Mouse (Mus musculus) liver, embryonic 14.5 days (tissue): ENCODE results near the gene Thumpd2. TPM values are rescaled to one million over a fixed set of nuclear protein-coding genes. Genes with fewer than 3 reads are reported as not detected.

Source experiments
- ATAC-seq: fragments of 200-750 bp; cut with Nextera tagmentation; 2 replicates; pipeline ENCODE4 v1.8.0; 2017; ENCODE audit warnings: moderate number of reproducible peaks, mild to moderate bottlenecking, moderate library complexity; ENCODE audit not compliant: insufficient read depth
- DNase-seq, 3 experiments: peaks; one replicate each; pipeline ENCODE4 v3.0.0-alpha.2; 2012 to 2013; ENCODE audit warnings: low read depth in 3 of 3, low spot score in 3 of 3
- H3K27ac ChIP-seq: fragments of 300-500 bp; sonication (generic); 2 replicates; pipeline ENCODE4 v1.5.1; 2014; ENCODE audit warnings: moderate library complexity, mild to moderate bottlenecking, control low read depth, inconsistent platforms
- H3K27me3 ChIP-seq: fragments of 300-500 bp; sonication (generic); 2 replicates; pipeline ENCODE4 v1.6.1; 2014; ENCODE audit warnings: mild to moderate bottlenecking, low read length, moderate library complexity; ENCODE audit not compliant: control insufficient read depth, insufficient read depth
- H3K36me3 ChIP-seq: fragments of 300-500 bp; sonication (generic); replicated peaks from 2 replicates; pipeline ENCODE4 v1.6.1; 2014; ENCODE audit warnings: low read depth; ENCODE audit not compliant: control insufficient read depth, insufficient read depth
- H3K4me1 ChIP-seq, 2 experiments: fragments of 200-500 bp in 1 of 2; fragments of 300-500 bp in 1 of 2; sonication (generic) in 1 of 2; replicated peaks; 2 replicates each; pipeline ENCODE4 v1.6.1; 2012 to 2014; ENCODE audit warnings: antibody characterized with exemption in 1 of 2, inconsistent platforms in 1 of 2, low read length in 1 of 2; ENCODE audit not compliant: control insufficient read depth in 2 of 2, insufficient read depth in 2 of 2
- H3K4me2 ChIP-seq: fragments of 300-500 bp; sonication (generic); 2 replicates; pipeline ENCODE4 v1.6.1; 2014; ENCODE audit warnings: low read depth, mild to moderate bottlenecking, control low read depth, moderate library complexity
- H3K4me3 ChIP-seq, 2 experiments: fragments of 200-500 bp in 1 of 2; fragments of 300-500 bp in 1 of 2; sonication (generic) in 1 of 2; 2 replicates each; pipeline ENCODE4 v1.5.1; 2012 to 2014; ENCODE audit warnings: low read depth in 2 of 2, low read length in 2 of 2, mild to moderate bottlenecking in 2 of 2, control low read depth in 1 of 2, inconsistent platforms in 1 of 2, moderate library complexity in 1 of 2; ENCODE audit not compliant: insufficient read depth in 1 of 2
- H3K9ac ChIP-seq: fragments of 300-500 bp; sonication (generic); replicated peaks from 2 replicates; pipeline ENCODE4 v1.6.1; 2014; ENCODE audit warnings: mild to moderate bottlenecking, control low read depth, moderate library complexity
- H3K9me3 ChIP-seq: fragments of 300-500 bp; sonication (generic); 2 replicates; pipeline ENCODE4 v1.6.1; 2016; ENCODE audit warnings: low read length, mixed read lengths; ENCODE audit not compliant: control insufficient read depth
- CTCF ChIP-seq: IDR thresholded peaks from 2 replicates; pipeline ENCODE4 v1.5.1; 2016; ENCODE audit warnings: antibody characterized with exemption, low read depth, control low read depth
- EP300 ChIP-seq: IDR thresholded peaks from 2 replicates; pipeline ENCODE4 v1.6.1; 2016; ENCODE audit warnings: antibody characterized with exemption, low read depth
- WGBS: fragments of 180-500 bp; shearing (Covaris S2); extraction: QIAGEN DNeasy Blood & Tissue Kit; methylation state at CpG from one replicate; pipeline ENCODE4 v1.1.7; 2014; ENCODE audit not compliant: insufficient replicate concordance; 5-methylcytosine and 5-hydroxymethylcytosine counted together
- polyA plus RNA-seq, 2 experiments: library from polyadenylated mRNA; depleted of rRNA in 1 of 2; stranded (reverse) in 1 of 2; unstranded in 1 of 2; fragments of >200 nt; fragmentation: Nextera tagmentation in 1 of 2; extraction: Ambion mirVana in 1 of 2; gene quantifications; 2 replicates each; pipeline versions ENCODE4 v1.2.1 to v1.2.3; 2012 to 2014

Thumpd2 gene
- polyA plus RNA-seq, 2 experiments, result 3.0 to 6.0 TPM

- H3K27me3 ChIP-seq, result no peaks in the 10 kb centered on the region
- no peak overlapping the region; the same call in 1 of the 2 replicates for H3K9ac ChIP-seq
- peak; percentile 60 for TF ChIP-seq EP300
- no peak for TF ChIP-seq CTCF
- H3K4me3 ChIP-seq, result no peak overlapping the region
- 22% methylated on average over 6 of the region's 6 CpGs for WGBS
- H3K27ac ChIP-seq, result peak overlapping the region; percentile 29
- H3K36me3 ChIP-seq, result no peaks in the 10 kb centered on the region; the same call in 1 of the 2 replicates
- no peaks in the 10 kb centered on the region for H3K9me3 ChIP-seq
- DNase-seq (peak in 1 of 3 experiments; percentile 44), ATAC-seq (peak; percentile 55)
- H3K4me2 ChIP-seq, result peak overlapping the region; percentile 24
- peaks cover 19 to 20% of the 10 kb centered on the region in 2 experiments for H3K4me1 ChIP-seq
Measured at GRCm38 (mm10) chr17:81062349-81062871, 2.5 kb downstream of the Thumpd2 start.

GRCm38 (mm10) chr17:81056796-81057381 lies 8.0 kb downstream of the Thumpd2 start:
- no peak overlapping the region for H3K4me2 ChIP-seq
- H3K9ac ChIP-seq, result no peak overlapping the region
- TF ChIP-seq EP300, result no peak
- no peak for TF ChIP-seq CTCF
- ATAC-seq, result no peak
- no peaks in the 10 kb centered on the region for H3K9me3 ChIP-seq
- WGBS, result 80% methylated on average over 8 of the region's 8 CpGs
- H3K4me3 ChIP-seq, result no peak overlapping the region
- H3K27me3 ChIP-seq, result no peaks in the 10 kb centered on the region
- peaks cover 13% of the 10 kb centered on the region for H3K36me3 ChIP-seq
- no peak for DNase-seq
- H3K27ac ChIP-seq, result no peak overlapping the region
- peaks cover 0 to 11% of the 10 kb centered on the region in 2 experiments; a peak in 3 of 4 replicates for H3K4me1 ChIP-seq

GRCm38 (mm10) chr17:81056035-81056434 lies 8.8 kb downstream of the Thumpd2 start:
- WGBS, result 58% methylated on average over 3 of the region's 3 CpGs
- H3K9me3 ChIP-seq, result no peaks in the 10 kb centered on the region
- DNase-seq (no peak), ATAC-seq (no peak)
- TF ChIP-seq CTCF (no peak), EP300 (no peak)
- peaks cover 0 to 10% of the 10 kb centered on the region in 2 experiments; a peak in 2 of 4 replicates for H3K4me1 ChIP-seq
- no peak overlapping the region for H3K9ac ChIP-seq
- H3K4me3 ChIP-seq, result no peak overlapping the region
- H3K27ac ChIP-seq, result no peak overlapping the region
- no peaks in the 10 kb centered on the region for H3K27me3 ChIP-seq
- H3K36me3 ChIP-seq, result peaks cover 15% of the 10 kb centered on the region
- H3K4me2 ChIP-seq, result no peak overlapping the region

GRCm38 (mm10) chr17:81055522-81055921 lies 9.4 kb downstream of the Thumpd2 start:
- DNase-seq, result no peak
- no peak overlapping the region for H3K4me3 ChIP-seq
- ATAC-seq, result no peak
- TF ChIP-seq EP300 (no peak), CTCF (no peak)
- H3K4me2 ChIP-seq, result no peak overlapping the region
- H3K4me1 ChIP-seq, result peaks cover 0 to 10% of the 10 kb centered on the region in 2 experiments; a peak in 2 of 4 replicates
- peaks cover 15% of the 10 kb centered on the region for H3K36me3 ChIP-seq
- no peak overlapping the region for H3K9ac ChIP-seq
- 78% methylated on average over 5 of the region's 5 CpGs for WGBS
- no peak overlapping the region for H3K27ac ChIP-seq
- H3K27me3 ChIP-seq, result no peaks in the 10 kb centered on the region
- no peaks in the 10 kb centered on the region for H3K9me3 ChIP-seq

GRCm38 (mm10) chr17:81053274-81053673 lies 11.6 kb downstream of the Thumpd2 start:
- ATAC-seq, result peak; percentile 78; the same call in 1 of the 2 replicates

More at GRCm38 (mm10) chr17:81053274-81053673, 11.6 kb downstream of the Thumpd2 start:
- 53% methylated on average over 2 of the region's 2 CpGs for WGBS
- no peak overlapping the region for H3K9ac ChIP-seq
- no peak overlapping the region for H3K27ac ChIP-seq
- H3K9me3 ChIP-seq, result no peaks in the 10 kb centered on the region
- H3K4me1 ChIP-seq, result peaks cover 0 to 10% of the 10 kb centered on the region in 2 experiments; a peak in 2 of 4 replicates
- no peak overlapping the region for H3K4me3 ChIP-seq
- no peaks in the 10 kb centered on the region for H3K27me3 ChIP-seq
- DNase-seq, result no peak
- peaks cover 15% of the 10 kb centered on the region for H3K36me3 ChIP-seq
- no peak overlapping the region for H3K4me2 ChIP-seq
- TF ChIP-seq CTCF, result no peak
- 0 out of 2 replicates have a peak, but pooled peaks have one; percentile 17 for TF ChIP-seq EP300
